Mouse (Mus musculus): ENCODE data around the gene Mpp6. TPM values are rescaled to one million over a fixed set of nuclear protein-coding genes. Genes with fewer than 3 reads are reported as not detected.
A peak's percentile ranks its signal among the peaks of the same experiment; 100 is the strongest.

Mpp6 gene
- 10 to 100 TPM; 88.7 to 94.5 TPM for total RNA-seq (2021)
- long read RNA-seq, experiment 1, transcript Mpp6-209 (12 exons, 2,418 nt) = minor isoform, 9 of 102 reads
- long read RNA-seq, experiment 1, transcript Mpp6-203 (14 exons, 2,222 nt) = minor isoform, 10 of 102 reads
- long read RNA-seq, experiment 1, transcript Mpp6-205 (3 exons, 616 nt) = minor isoform, 6 of 102 reads
- long read RNA-seq, experiment 1, transcript Mpp6-202 (13 exons, 2,161 nt) = major isoform, 59 of 102 reads
- long read RNA-seq, experiment 1, partial matches to known transcripts = 1 of 102 reads
- long read RNA-seq, experiment 1, other reads (novel, unspliced or antisense) = 16 of 102 reads
- long read RNA-seq, experiment 2, transcript Mpp6-209 (12 exons, 2,418 nt) = minor isoform, 9 of 78 reads
- long read RNA-seq, experiment 2, transcript Mpp6-203 (14 exons, 2,222 nt) = minor isoform, 13 of 78 reads
- long read RNA-seq, experiment 2, transcript Mpp6-202 (13 exons, 2,161 nt) = major isoform, 38 of 78 reads
- long read RNA-seq, experiment 2, partial matches to known transcripts = 1 of 78 reads
- long read RNA-seq, experiment 2, other reads (novel, unspliced or antisense) = 14 of 78 reads

GRCm38 (mm10) chr6:50109757-50110378 lies at the start of gene Mpp6:
TSS of gene Mpp6 (plus strand) at chr6:50110241.
- peak; percentile 67 to 74 for DNase-seq (ENCODE audit: low spot score in 2 of 2)
- intact Hi-C loops (cut with DNase I) = loop anchor here (2.0 to 5.0 kb wide), 5 partner anchors 71 to 593 kb away; no protein-coding TSS in a partner anchor

- intact Hi-C loops (cut with DNase I) = no loop called here
- DNase-seq (ENCODE audit: low spot score in 2 of 2) = no peak
Measured at GRCm38 (mm10) chr6:50066172-50066571, 43.9 kb upstream of the Mpp6 start.

GRCm38 (mm10) chr6:50068490-50068889 lies 41.6 kb upstream of the Mpp6 start:
- intact Hi-C loops (cut with DNase I) = no loop called here
- no peak for DNase-seq (ENCODE audit: low spot score in 2 of 2)

GRCm38 (mm10) chr6:50075248-50075647 lies 34.8 kb upstream of the Mpp6 start:
- intact Hi-C loops (cut with DNase I) = no loop called here
- DNase-seq (ENCODE audit: low spot score in 2 of 2) = no peak

GRCm38 (mm10) chr6:50076473-50076872 lies 33.6 kb upstream of the Mpp6 start:
- intact Hi-C loops (cut with DNase I) = no loop called here
- no peak for DNase-seq (ENCODE audit: low spot score in 2 of 2)

- intact Hi-C loops (cut with DNase I) = no loop called here
- no peak for DNase-seq (ENCODE audit: low spot score in 2 of 2)
Measured at GRCm38 (mm10) chr6:50080431-50080830, 29.6 kb upstream of the Mpp6 start.

GRCm38 (mm10) chr6:50085206-50085605 lies 24.8 kb upstream of the Mpp6 start:
- no peak for DNase-seq (ENCODE audit: low spot score in 2 of 2)
- intact Hi-C loops (cut with DNase I) = no loop called here

- intact Hi-C loops (cut with DNase I) = no loop called here
- no peak for DNase-seq (ENCODE audit: low spot score in 2 of 2)
Measured at GRCm38 (mm10) chr6:50089333-50089732, 20.7 kb upstream of the Mpp6 start.

GRCm38 (mm10) chr6:50090221-50090620 lies 19.8 kb upstream of the Mpp6 start:
- intact Hi-C loops (cut with DNase I) = no loop called here
- no peak for DNase-seq (ENCODE audit: low spot score in 2 of 2)

GRCm38 (mm10) chr6:50091462-50092154 lies 18.4 kb upstream of the Mpp6 start:
- intact Hi-C loops (cut with DNase I) = no loop called here
- no peak for DNase-seq (ENCODE audit: low spot score in 2 of 2)

GRCm38 (mm10) chr6:50109201-50109756 lies 762 bp upstream of the Mpp6 start:
- intact Hi-C loops (cut with DNase I) = loop anchor here (2.0 to 5.0 kb wide), 2 partner anchors 72 to 592 kb away; no protein-coding TSS in a partner anchor
- no peak for DNase-seq (ENCODE audit: low spot score in 2 of 2)

GRCm38 (mm10) chr6:50110379-50110941 lies 419 bp downstream of the Mpp6 start:
- intact Hi-C loops (cut with DNase I) = loop anchor here (5.0 kb wide), 3 partner anchors 178 to 427 kb away; no protein-coding TSS in a partner anchor

GRCm38 (mm10) chr6:50111111-50111655 lies 1.1 kb downstream of the Mpp6 start:
- no peak for DNase-seq (ENCODE audit: low spot score in 2 of 2)
- intact Hi-C loops (cut with DNase I) = loop anchor here (5.0 kb wide), 3 partner anchors 179 to 426 kb away; no protein-coding TSS in a partner anchor

More at GRCm38 (mm10) chr6:50110379-50110941, 419 bp downstream of the Mpp6 start:
- peak; percentile 17 to 35 for DNase-seq (ENCODE audit: low spot score in 2 of 2)

GRCm38 (mm10) chr6:50112775-50113174 lies 2.7 kb downstream of the Mpp6 start:
- intact Hi-C loops (cut with DNase I) = loop anchor here (5.0 kb wide), 3 partner anchors 180 to 425 kb away; no protein-coding TSS in a partner anchor
- DNase-seq (ENCODE audit: low spot score in 2 of 2) = peak; percentile 96 to 97

- intact Hi-C loops (cut with DNase I) = loop anchor here (5.0 kb wide), 3 partner anchors 178 to 423 kb away; no protein-coding TSS in a partner anchor
- DNase-seq (ENCODE audit: low spot score in 2 of 2) = no peak
Measured at GRCm38 (mm10) chr6:50114280-50114679, 4.2 kb downstream of the Mpp6 start.

GRCm38 (mm10) chr6:50120931-50121330 lies 10.9 kb downstream of the Mpp6 start:
- intact Hi-C loops (cut with DNase I) = no loop called here
- no peak for DNase-seq (ENCODE audit: low spot score in 2 of 2)

- no peak for DNase-seq (ENCODE audit: low spot score in 2 of 2)
- intact Hi-C loops (cut with DNase I) = no loop called here
Measured at GRCm38 (mm10) chr6:50122835-50123234, 12.8 kb downstream of the Mpp6 start.

- intact Hi-C loops (cut with DNase I) = no loop called here
- no peak for DNase-seq (ENCODE audit: low spot score in 2 of 2)
Measured at GRCm38 (mm10) chr6:50124197-50124596, 14.2 kb downstream of the Mpp6 start.

- DNase-seq (ENCODE audit: low spot score in 2 of 2) = no peak
- intact Hi-C loops (cut with DNase I) = no loop called here
Measured at GRCm38 (mm10) chr6:50126331-50126730, 16.3 kb downstream of the Mpp6 start.

Data from left cerebral cortex, postnatal 14 days (tissue).